Mouse (Mus musculus) T-helper 2 cell (primary cell): Measurements from ENCODE around the gene Nkx1-2.

Source experiments
- in situ Hi-C: fragments of 300-600 bp; cut with MboI, MseI; formaldehyde crosslinking; loops from one replicate; pipeline ENCODE4 v1.15.1; 2025; ENCODE audit warnings: high pct_unique_total_duplicates

The Nkx1-2 gene

DNA sequence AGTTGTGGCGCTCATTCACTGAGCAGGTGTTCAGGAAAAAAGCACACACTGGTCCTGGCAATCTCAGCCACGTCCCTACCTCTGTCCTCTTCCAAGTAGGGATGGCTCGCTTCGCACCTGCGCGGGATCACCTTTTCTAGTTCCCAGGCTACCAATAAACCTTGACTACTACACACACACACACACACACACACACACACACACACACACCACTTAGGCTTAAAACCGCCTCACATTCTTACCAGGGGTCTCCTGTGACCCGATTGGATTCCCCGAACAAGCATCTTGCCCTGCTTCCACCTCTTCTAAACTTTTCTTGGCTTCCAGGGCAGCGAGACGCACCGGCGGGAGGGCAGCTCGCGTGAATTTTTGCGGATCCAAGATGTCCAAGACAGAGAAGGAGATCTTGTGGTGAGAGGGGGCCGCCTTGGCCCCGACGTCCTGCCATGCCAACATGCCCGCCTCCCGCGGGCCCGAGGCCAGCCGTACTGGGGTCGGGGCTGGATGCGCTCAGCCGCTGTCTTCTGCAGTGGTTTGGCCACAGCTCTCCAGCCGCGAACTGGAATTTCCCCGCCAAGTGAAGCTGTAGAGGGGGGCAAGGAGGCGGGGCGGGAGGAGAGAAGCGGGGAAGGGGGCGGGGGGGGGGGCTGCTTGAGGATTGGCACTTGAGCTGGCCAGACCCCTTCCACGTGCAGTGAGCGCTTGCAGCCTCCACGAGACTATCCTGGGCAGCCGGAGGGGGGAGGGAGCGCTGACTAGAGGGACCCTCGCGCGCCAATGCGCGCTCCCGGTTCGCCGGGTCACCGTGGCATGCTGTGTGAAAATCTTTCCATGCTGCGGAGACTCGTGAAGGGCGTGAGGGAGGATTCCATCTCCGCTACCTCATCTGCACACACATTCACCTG is at the start of gene Nkx1-2:
Gene Nkx1-2 (minus strand): TSS at position 567 of the 905 bp plus-strand sequence.
- in situ Hi-C loops: no loop called here

DNA sequence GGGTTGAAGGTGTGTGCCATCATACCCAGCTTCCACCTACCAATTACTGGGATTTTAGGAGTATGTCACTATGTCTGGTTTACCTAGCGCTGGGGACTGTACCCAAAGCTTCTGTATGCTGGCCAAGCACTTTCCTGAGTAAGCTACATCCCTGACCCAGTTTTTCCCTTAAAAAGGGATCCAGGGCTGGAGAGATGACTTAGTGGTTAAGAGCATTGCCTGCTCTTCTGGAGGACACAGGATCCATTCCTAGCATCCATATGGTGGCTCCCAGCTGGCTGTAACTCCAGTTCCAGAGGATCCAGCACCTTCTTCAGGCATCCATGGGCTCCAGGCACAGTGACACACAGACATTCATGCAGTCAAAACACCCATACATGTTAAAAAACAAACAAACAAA is 47.1 kb upstream of the Nkx1-2 start:
- in situ Hi-C loops: no loop called here

DNA sequence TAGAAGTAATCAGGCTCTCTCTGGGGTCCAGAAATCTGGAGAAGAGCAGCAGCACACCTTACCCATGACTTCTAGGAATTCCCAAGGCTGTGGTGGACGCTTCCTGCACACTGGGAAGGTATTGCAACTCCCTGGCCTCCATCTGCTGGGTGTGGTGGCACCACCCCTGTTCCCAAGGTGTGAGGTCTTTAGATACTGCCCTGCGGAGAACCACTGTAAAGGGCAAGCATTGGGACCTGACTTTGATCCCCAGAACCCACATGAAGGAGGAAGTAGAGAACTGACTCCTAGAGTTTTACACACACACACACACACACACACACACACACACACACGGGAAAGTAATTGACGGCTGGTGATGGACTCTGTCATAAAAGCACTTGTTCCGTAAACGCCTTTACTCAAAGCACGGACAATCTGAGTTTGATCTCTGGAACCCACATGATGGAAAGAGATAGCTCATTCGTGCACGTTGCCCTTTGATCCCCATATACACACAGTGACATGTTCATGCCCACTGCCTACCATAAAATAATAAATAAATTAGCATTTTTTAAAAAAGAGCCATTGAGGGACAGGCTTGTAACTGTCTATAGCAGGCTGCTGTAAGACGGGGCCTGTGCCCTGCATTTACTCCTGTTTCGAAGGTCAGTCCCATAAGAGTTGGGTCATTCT is 45.3 kb upstream of the Nkx1-2 start:
- in situ Hi-C loops: loop anchor here (5.0 kb wide), 1 partner anchor 348 kb away; no protein-coding TSS in a partner anchor

DNA sequence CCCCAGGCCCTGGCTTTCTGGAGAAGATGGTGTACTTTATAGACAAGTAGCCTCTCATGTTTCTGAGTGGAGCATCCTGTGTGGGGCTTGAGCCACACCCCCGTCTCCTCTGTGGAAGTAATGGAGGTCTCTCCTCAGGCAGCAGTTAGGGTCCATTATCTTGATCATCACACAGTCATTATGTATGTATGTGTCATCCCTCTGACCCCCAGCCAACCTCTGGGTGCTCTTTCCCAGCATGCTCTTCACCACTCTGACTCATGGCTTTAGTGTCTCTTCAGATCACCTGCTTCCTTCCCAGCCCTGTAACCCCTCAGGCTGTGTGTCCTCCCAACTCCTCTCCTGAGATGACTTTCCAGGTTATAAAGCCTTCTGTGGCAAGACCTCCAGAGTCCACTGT is 42.2 kb upstream of the Nkx1-2 start:
- in situ Hi-C loops: loop anchor here (5.0 kb wide), 1 partner anchor 351 kb away; no protein-coding TSS in a partner anchor

DNA sequence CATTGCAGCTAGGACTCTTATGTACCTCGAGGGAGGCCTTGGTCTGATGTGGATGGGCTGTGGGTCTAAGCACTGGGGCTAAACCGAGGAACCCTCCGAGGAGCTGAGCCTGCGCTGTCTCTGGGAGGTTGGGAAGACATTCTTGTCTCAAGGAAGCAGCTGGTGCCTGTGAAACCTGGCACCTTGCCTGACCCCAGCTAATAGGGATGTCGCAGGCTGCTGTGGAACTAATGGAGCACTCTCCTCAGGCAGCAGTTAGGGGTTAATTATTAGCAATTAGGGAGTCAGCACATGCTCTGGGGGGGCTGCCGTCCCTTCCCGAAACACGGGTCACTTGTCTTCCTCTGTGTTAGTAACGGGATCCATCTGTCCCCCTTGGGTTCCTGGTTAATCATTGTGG is 41.5 kb upstream of the Nkx1-2 start:
- in situ Hi-C loops: loop anchor here (5.0 kb wide), 1 partner anchor 351 kb away; no protein-coding TSS in a partner anchor

DNA sequence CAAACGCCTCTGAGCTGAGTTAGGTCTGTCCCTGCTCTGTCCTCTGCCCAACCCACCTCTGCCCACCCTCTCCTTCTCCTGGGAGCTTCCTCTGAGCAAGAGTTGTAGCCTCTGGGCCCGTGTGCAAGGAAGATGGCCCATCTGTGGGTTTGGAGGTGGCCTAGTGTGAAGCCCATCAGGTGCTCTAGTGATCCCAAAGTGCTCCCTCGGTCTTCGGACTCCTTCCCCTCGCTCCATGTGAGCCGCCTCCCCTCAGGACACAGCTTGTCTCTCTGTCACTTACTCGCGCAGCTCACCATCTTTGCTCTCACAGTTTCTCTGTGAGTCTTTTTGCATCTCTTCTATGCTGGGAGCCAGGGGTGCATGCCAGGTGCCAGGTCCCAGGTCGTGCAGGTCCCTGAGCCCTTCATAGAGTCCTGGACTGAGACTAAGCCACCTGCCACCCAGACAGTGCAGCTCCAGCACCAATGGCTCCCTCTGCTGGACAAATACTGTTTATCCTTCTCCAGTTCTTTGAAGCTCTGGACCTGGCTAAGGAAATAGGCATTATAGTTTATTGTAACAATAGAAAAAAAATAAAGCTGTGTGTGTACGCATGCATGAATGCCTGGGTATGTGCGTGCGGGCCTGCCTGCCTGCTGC is 39.1 kb upstream of the Nkx1-2 start:
- in situ Hi-C loops: no loop called here

DNA sequence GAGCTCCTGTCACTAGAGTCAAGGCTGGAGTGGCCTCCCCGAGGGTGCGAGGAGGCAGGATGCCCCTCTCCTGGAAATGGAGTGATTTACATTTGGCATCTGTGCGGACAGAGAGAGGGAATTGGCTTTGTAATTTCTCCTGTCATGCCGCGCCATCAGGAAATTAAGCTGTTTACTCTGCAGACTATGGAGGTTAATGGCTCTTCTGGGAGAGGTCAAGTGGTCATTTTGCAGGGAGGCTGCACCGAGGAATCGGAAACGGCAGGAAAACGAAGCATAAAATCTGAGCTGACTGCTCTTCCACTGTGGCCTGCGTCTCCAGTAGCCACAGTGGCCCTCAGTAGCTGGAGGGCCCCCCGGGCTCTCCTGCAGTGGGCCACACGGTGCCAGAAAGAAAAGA is 37.9 kb upstream of the Nkx1-2 start:
- in situ Hi-C loops: no loop called here

DNA sequence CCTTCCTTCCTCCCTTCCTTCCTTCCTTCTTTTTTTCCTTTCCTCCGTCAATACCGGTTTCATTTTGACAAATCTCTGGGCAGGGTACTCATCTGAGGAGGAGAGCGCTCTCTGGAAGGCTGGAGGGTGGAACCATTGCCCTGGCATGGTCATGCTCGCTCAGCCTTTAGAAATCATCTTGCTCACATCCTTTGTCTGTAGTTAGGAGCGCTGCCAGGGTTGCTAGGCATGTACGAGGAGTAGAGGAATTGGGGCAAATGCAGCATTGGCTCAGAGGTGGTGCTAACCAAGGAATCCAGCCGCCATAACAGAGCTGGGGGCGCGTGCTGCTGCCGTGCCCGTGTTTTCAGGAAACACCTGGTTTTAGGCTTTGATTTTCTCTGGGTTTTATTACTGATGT is 31.9 kb upstream of the Nkx1-2 start:
- in situ Hi-C loops: no loop called here

DNA sequence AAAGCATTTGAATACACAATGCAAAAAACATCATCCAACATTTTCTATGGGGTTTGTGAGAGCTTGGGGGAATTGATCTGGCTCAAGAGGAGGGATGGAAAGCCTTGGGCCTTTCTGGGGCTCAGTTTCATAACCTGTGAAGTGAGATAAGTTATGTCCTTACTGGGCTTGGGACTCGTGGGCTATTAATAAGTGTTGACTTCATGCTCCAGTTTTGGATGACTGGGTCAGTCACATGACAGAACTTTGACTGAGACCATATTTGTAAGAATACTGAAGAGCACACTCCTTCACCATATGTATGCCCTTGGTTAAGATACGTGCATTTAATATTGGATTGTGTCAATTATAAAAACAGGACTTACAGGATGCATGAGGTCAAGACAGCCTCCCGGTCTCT is 28.0 kb upstream of the Nkx1-2 start:
- in situ Hi-C loops: no loop called here

DNA sequence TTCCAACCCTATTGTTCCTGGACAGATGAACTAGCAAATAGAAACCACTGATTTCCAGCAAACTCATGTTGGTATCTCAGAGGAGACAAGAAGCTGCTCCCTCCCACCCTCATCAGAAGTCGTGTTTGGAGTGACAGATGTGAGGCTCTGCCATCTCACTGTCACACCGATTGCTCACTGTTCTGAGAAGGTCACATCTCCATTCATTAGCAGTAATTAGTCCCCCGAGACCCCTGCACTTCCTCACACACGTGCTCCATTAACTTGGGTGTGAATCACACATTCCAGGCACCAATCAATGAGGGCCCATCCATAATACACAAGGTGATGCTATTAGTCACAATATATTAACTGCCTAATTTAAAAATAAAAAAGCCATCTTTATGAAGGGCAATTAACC is 26.7 kb upstream of the Nkx1-2 start:
- in situ Hi-C loops: no loop called here

DNA sequence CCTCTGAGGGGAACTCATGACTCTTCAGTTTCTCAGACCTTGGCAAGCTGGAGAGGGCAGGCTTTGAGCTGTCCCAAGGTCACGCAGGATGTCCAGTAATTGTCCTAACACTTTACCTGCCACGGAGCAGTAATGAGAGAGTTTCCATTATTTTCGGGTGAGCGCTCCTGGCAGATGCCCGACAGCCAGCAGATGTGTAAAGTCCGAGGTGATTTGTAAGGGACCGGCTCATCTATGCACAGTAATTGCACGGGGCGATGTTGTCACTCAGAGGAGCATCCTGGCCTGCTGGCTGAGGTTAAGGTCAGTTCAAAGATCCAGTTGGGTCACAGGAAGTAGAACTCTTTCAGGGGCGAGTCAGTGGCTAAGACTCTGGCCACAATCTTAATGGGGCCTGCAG is 24.7 kb upstream of the Nkx1-2 start:
- in situ Hi-C loops: no loop called here

DNA sequence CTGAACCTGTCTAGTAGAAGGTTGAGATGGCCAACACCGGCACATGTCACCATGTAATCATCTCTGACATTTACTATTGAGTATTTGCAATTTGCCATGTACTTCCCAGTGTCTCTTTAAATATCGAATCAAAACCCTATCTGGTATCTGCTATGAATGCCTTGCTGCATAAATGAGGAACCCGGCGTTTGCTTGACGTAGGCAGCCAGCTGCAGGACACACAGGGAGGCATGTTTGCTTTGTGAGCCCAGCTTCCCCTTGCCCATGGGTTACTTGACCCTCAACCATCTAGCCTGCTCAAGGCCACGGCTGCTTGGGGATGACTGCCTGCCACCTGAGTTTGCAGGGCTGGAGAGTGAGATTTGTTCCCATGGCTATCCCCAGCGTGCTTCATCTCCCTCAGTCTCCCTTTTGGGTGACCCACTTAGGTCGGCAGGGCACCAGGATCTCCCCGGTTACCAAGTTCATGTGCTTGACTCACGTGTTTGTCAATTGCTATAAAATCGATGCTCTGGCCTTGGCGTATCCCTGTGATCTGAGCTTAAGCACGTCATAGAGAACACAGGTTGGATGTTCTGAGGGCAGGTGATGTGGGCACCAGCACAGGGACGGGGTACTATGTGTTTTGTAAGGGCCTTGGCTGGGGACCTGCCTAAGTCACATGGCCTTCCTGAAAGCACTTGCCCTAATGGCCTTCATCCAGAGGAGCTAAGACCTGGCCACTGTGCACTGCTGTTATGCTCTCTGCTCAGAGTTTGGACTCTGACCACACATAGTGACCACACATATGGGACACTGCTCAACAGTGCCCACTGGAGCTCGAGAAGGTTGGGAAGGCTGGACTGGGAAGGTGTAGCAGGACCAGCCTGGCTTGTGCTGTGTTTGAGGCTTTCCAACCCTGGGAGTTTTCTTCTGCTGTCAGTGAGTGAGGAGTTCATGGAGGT is 20.8 kb upstream of the Nkx1-2 start:
- in situ Hi-C loops: no loop called here

DNA sequence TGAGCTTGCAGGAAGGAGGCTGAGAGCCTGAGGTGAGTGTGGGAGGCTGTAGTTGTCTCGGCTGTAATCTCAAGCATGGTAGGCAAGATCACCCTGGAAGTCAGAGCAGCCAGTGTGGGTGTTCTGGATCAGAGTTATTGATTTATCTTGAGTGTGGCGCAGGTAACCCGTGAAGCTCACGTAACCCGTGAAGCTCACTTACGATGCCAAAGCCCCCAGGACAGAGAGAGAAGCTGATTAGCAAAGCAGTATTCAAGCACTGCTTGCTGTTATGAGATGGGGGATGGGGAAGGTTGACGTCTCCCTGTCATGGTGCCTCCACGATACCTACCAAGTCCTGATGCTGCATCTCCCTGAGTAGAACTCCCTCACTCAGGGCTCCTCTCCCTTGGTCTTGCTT is 20.1 kb upstream of the Nkx1-2 start:
- in situ Hi-C loops: no loop called here

DNA sequence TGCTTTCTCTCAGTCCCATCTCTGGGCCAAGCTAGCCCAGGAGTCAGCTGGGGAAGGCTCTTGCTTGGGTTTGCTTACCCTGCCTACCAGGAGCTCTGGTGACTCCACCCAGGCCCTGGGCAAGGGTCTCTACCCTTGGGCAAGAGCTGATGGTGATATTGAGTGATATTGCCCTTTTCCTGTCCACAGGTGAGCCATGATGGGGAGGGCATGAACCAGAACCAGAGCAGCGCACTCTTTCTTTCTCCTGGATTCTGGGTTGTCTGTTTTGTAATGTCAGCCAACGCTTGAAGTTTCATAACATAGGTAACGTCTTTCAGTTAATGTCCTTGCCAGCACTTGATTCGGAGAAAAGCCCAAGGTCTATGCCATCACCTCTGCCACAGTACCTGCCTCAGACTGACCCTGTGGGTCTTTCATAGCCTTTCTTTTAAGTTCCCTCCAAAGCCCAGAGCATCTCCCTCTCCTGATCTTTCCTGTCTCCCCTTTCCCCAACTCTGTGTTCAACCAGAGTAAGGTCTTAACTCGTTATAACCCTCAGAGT is 17.7 kb upstream of the Nkx1-2 start:
- in situ Hi-C loops: no loop called here

DNA sequence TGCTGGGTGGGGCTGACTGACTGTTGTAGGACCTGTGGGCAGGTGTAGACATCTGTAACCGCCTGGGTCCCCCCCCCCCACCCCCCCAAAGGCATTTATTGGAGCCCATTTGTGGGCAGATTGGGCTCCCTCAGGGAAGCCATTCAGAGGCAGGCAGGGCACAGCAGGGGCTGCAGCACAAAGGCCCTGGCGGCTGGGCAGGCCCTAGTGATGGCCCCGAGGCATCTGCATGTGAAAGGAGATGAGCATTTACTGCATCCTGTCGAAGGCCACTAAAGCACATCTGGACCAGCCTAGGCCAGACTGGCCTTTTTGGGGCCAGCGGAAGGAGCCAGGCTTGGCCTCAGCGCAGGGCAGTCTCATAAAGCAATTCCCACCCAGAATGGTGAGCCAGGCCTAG is 17.0 kb upstream of the Nkx1-2 start:
- in situ Hi-C loops: no loop called here

DNA sequence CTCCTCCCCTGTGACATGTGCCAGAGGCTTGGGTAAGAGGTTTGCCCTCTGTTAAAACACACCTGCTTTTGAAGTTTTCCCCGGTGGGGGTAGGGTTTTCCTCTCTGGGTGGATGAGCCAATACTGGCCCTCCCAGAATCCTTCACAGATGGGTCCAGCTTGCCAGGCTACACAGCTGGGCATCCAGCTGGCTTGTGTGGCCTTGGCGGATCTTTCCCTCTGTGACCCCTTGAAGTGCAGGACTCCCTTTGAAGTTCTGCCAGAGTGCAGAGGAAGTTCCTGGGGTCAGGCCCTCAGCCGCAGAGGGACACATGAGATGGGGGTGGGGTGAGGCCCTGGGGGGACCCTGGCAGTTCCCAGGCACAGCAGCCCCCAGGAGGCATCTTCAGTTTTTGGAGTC is 15.9 kb upstream of the Nkx1-2 start:
- in situ Hi-C loops: no loop called here

DNA sequence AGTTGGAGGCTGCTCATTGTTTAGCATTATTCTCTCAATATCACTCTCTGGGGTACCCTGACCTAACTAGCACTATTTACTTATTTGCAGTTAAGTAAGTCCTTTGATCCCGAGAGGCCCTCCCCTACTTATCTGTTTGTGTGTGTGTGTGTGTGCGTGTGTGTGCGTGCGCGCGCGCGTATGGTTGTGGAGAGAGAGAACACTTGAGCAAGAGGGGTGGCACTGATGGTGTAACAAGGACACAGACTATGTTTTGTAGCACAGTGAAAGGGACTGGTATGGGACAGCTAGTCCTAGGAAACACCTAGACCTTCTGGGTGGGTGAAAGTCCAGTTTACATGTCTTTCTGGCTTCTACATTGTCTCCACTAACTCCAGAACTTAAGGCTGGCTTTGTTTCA is 12.1 kb upstream of the Nkx1-2 start:
- in situ Hi-C loops: no loop called here

DNA sequence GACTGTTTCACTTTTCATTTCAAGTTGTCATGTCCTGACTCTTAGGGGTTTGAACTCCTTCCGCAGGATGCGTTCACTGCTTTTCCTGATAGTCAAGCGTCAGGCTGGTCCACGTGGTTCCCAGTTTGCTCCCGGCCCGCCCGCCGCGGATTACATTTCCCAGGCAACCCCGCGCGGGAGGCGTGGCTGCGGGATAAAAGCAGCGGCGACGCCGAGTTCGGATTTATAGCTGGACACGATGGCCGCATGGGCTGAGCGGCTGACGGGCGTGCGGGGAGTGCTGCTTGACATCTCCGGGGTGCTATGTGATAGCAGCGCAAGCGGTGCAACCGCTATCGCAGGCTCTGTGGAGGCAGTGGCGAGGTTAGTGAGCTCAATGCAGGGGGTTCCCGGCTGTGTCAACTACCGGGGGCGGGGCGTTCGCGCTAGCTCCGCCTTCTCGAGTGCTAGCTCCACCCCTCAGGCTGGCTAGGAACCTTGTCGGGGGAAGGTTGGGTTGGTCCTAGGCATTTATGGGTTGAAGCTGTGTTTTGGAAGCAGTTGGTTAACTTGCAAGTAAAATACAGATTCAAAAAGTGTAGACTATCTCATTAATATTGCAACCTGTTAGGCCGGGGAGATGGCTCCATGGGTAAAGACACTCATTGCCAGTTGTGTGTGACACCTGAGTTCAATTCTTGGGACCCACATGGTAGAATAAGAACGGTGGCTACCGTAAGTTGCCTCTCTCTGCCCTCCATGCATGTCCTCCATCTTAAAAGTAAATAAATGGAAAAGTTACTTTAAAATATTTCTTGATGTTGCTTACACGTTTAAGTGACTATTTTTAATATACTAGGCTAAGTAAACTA is 11.3 kb upstream of the Nkx1-2 start, which contains the start of gene Lhpp:
Gene Lhpp (plus strand): TSS at position 171 of the 851 bp plus-strand sequence.
- in situ Hi-C loops: no loop called here

DNA sequence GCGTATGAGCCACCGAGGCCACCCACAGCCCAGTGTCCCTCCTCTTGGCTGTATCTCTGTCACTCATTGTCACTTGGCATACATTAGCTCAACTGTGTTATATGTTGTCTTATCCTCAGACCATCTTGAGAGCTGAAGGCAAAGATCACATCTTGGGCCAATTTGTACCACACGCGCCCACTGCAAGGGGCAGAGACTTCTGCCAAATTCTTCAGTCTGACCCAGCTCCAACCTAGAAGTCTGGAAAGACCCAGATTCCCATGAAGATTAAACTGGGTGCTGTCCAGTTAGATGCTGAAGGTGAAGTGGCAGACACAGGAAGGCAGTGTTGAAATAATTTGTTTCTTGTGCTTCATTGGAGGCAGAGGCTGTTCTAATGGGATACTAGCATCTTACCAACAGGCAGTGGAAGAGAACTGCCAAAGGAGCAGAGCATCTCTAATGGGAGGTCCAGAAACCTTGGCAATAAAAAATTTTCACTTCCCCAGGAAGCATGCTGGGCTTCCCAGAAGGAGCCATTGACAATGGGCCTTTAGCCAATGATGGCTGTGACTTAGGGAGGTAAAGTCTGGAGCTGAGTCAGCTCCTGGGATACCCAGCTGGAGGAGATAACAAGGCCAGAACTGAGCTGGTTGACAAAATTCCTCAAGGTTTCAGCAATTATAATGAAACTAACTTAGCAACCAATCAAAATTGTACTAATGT is 9.0 kb upstream of the Nkx1-2 start:
- in situ Hi-C loops: no loop called here
